Mouse (Mus musculus): ENCODE results near the gene Cxcl17.

Gene Cxcl17

GRCm38 (mm10) chr7:25369058-25369749 is 43.5 kb downstream of the Cxcl17 start, which contains the start of gene Cnfn:
TSS of gene Cnfn (minus strand) at chr7:25369724.
- no peak for DNase-seq (ENCODE audit: low read depth, low spot score)

GRCm38 (mm10) chr7:25368333-25368732 is 44.4 kb downstream of the Cxcl17 start:
- no peak for DNase-seq (ENCODE audit: low read depth, low spot score)

- peak; percentile 52 for DNase-seq (ENCODE audit: low read depth, low spot score)
Observed at GRCm38 (mm10) chr7:25367632-25368293, 44.9 kb downstream of the Cxcl17 start.

GRCm38 (mm10) chr7:25365937-25366625 is 46.6 kb downstream of the Cxcl17 start:
- DNase-seq (ENCODE audit: low read depth, low spot score): peak; percentile 62

- no peak for DNase-seq (ENCODE audit: low read depth, low spot score)
Observed at GRCm38 (mm10) chr7:25363632-25364031, 49.1 kb downstream of the Cxcl17 start.

- peak; percentile 82 for DNase-seq (ENCODE audit: low read depth, low spot score)
Observed at GRCm38 (mm10) chr7:25363151-25363550, 49.5 kb downstream of the Cxcl17 start.

GRCm38 (mm10) chr7:25358721-25359206 is 53.9 kb downstream of the Cxcl17 start:
- DNase-seq (ENCODE audit: low read depth, low spot score): peak; percentile 39
